Mouse (Mus musculus): ENCODE measurements around the gene Rfx2. TPM values are rescaled to one million over a fixed set of nuclear protein-coding genes. Genes with fewer than 3 reads are reported as not detected.

Rfx2 gene
- polyA plus RNA-seq, 1 experiment, result 31.3 TPM

DNA sequence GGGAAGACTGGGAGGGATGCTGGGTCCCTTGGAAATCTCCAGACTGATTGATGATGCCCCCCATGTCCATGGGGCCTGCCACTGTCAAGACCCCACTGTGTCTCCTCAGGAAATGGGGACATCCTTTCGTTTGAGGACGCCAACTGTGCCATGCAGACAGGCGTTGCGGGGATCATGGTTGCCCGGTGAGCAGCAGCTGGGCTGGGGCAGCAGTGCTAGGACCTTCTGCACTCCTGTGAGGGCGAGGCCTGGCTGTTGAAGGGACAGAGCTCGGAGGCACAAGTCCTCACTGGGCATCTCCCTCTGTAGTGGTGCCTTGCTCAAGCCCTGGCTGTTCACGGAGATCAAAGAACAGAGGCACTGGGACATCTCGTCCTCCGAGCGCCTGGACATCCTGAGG lies 61.9 kb downstream of the Rfx2 start:
- WGBS, result 96% methylated on average over 11 of the region's 11 CpGs
- DNase-seq, result no peak
- H3K4me1 ChIP-seq (replicated peaks; ENCODE audit: control insufficient read depth, insufficient read depth, low read length), result peaks cover 8% of the 10 kb centered on the region
- no peaks in the 10 kb centered on the region for H3K36me3 ChIP-seq (ENCODE audit: control insufficient read depth, insufficient read depth, low read length)
- no peak for TF ChIP-seq POLR2A (IDR thresholded peaks at IDR 0.05; ENCODE audit: control insufficient read depth, extremely low read depth, insufficient read depth, low read length, poor library complexity)
- no peak overlapping the region for H3K27ac ChIP-seq (ENCODE audit: control insufficient read depth, insufficient read depth, low read length)
- H3K4me3 ChIP-seq (ENCODE audit: control insufficient read depth, insufficient read depth, low read length), result no peak overlapping the region
- no peaks in the 10 kb centered on the region for H3K27me3 ChIP-seq (ENCODE audit: control insufficient read depth, insufficient read depth, low read length)

DNA sequence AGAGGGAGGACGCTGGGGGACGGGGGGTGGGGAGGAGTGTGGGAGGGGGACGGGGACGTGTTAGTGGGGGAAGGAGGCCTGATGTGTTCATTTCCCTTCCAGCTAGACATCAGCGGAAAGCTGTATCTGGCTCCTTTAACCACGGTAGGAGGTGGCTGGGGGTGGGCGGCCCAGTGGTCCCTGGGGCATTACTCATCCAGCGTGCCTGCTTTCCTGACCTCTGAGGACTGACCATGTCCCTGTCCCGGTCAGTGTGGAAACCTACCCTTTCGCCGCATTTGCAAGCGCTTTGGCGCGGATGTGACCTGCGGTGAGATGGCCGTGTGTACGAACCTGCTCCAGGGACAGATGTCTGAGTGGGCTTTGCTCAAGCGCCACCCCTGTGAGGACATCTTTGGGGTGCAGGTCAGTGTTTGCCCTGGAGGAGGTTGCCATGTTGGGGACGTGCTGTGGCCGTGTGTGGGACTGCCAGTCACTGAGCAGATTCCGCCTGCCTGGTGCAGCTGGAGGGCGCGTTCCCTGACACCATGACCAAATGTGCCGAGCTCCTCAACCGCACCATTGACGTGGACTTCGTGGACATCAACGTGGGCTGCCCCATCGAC lies 63.2 kb downstream of the Rfx2 start:
- DNase-seq, result no peak
- WGBS, result 97% methylated on average over 29 of the region's 29 CpGs
- no peaks in the 10 kb centered on the region for H3K27me3 ChIP-seq (ENCODE audit: control insufficient read depth, insufficient read depth, low read length)

DNA sequence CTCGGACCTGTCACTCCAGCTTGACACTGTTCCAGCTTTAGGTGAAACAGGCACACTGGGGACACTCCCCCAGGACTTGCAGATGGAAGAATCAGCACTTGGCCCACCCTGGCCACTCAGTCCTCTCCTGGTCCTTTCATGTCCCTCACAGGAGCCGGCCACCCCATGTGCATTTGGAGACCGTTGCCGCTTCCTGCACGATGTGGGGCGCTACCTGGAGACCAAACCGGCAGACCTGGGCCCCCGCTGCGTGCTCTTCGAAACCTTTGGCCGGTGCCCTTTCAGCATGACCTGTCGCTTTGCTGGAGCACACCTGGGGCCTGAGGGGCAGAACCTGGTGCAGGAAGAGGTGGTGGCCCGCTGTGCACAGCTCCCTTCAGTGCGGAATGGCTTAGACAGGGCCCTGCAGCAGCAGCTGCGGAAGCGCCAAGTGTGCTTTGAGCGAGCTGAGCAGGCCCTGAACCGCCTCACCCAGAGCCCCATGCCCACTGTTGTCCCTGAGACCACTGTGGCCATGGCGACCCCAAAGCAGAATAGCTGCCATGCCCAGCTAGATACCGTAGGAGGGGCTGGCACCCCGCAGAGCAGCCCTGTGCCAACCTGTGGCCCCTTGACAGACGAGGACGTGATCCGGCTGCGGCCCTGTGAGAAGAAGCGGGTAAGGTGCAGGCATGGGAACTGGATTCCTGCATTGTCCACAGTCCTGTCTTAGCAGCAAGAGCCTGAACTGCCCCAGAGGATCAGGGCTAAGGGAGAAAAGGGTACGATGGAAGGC lies 64.0 kb downstream of the Rfx2 start:
- no peak overlapping the region for H3K4me3 ChIP-seq (ENCODE audit: control insufficient read depth, insufficient read depth, low read length)
- peaks cover 22% of the 10 kb centered on the region for H3K4me1 ChIP-seq (replicated peaks; ENCODE audit: control insufficient read depth, insufficient read depth, low read length)
- no peak for DNase-seq
- 98% methylated on average over 27 of the region's 27 CpGs for WGBS
- no peak overlapping the region for H3K27ac ChIP-seq (ENCODE audit: control insufficient read depth, insufficient read depth, low read length)
- H3K36me3 ChIP-seq (ENCODE audit: control insufficient read depth, insufficient read depth, low read length), result no peaks in the 10 kb centered on the region
- H3K27me3 ChIP-seq (ENCODE audit: control insufficient read depth, insufficient read depth, low read length), result no peaks in the 10 kb centered on the region
- TF ChIP-seq CTCF (IDR thresholded peaks at IDR 0.05; ENCODE audit: borderline replicate concordance, control insufficient read depth, extremely low read depth, insufficient read depth, low read length, poor library complexity) (no peak), POLR2A (IDR thresholded peaks at IDR 0.05; ENCODE audit: control insufficient read depth, extremely low read depth, insufficient read depth, low read length, poor library complexity) (no peak)

More for the DNA sequence above, 63.2 kb downstream of the Rfx2 start:
- Histone ChIP-seq H3K4me1 (replicated peaks; ENCODE audit: control insufficient read depth, insufficient read depth, low read length) (peaks cover 17% of the 10 kb centered on the region), H3K36me3 (ENCODE audit: control insufficient read depth, insufficient read depth, low read length) (no peaks in the 10 kb centered on the region), H3K4me3 (ENCODE audit: control insufficient read depth, insufficient read depth, low read length) (no peak overlapping the region), H3K27ac (ENCODE audit: control insufficient read depth, insufficient read depth, low read length) (no peak overlapping the region)
- TF ChIP-seq CTCF (IDR thresholded peaks at IDR 0.05; ENCODE audit: borderline replicate concordance, control insufficient read depth, extremely low read depth, insufficient read depth, low read length, poor library complexity) (no peak), POLR2A (IDR thresholded peaks at IDR 0.05; ENCODE audit: control insufficient read depth, extremely low read depth, insufficient read depth, low read length, poor library complexity) (no peak)

DNA sequence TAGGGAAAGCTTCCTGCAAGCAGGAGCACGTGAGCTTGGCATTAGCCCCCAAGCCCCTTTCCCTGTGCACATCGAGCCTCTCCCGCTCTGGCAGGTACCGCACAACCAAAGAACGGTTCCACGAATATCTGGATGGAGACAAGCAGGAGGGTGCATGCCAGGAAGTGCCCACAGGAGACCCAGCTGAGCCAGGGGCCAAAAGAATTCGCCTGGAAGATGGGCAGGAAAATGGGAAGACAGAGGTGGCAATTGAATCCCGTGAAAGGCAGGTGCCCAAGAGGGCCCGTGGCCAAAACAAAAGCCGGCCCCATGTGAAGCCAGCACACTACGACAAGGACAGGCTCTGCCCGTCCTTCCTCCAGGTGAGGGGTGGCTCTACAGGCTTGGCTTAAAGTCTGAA lies 65.4 kb downstream of the Rfx2 start:
- Histone ChIP-seq H3K27ac (ENCODE audit: control insufficient read depth, insufficient read depth, low read length) (no peak overlapping the region), H3K4me1 (replicated peaks; ENCODE audit: control insufficient read depth, insufficient read depth, low read length) (peaks cover 31% of the 10 kb centered on the region), H3K36me3 (ENCODE audit: control insufficient read depth, insufficient read depth, low read length) (no peaks in the 10 kb centered on the region), H3K4me3 (ENCODE audit: control insufficient read depth, insufficient read depth, low read length) (peak overlapping the region; percentile 70), H3K27me3 (ENCODE audit: control insufficient read depth, insufficient read depth, low read length) (no peaks in the 10 kb centered on the region)
- 55% methylated on average over 12 of the region's 12 CpGs for WGBS
- no peak for DNase-seq
- TF ChIP-seq POLR2A (IDR thresholded peaks at IDR 0.05; ENCODE audit: control insufficient read depth, extremely low read depth, insufficient read depth, low read length, poor library complexity) (no peak), CTCF (IDR thresholded peaks at IDR 0.05; ENCODE audit: borderline replicate concordance, control insufficient read depth, extremely low read depth, insufficient read depth, low read length, poor library complexity) (no peak)

DNA sequence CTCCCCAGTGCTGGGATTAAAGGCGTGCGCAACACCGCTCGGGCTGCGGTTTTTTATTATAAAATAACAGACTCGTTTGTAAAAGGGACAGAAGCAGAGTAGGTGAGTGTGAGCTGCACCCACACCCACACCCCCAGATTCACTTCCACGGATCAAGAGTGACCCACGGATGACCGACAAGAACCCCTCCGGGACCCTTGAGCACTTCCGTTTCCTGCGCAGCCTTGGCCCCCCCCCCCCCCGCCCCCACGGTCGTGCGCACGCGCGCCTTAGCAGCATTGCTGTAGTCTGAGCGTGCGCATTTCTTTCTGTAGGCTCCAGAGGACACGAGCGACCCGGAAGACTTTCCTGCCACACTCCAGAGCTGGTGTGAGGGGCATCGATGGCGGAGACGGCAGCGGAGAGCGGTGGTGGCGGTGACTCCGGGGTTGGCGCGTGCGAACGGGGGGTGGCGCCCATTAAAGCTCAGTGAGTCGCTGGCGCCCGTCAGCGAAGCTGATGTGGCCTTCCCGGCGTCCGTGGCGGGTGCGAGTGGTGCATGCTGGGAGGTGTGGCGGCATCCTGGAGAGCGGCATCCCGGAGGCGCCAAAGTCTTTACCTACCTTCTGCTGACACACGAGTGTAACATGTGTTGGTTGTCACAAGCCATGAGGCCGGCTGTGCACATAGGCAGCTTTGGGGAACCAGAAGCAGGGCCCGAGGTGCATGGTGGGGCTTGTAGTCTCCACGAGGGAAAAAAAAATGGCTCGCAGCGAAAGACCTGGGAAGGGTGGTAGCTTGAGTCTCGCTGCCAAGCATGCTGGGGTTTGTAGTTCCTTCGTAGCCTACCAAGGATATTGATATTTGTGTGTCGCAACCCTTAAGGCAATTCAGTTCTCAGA lies 66.1 kb downstream of the Rfx2 start, which contains the start of gene Dus3l:
Dus3l (plus strand) TSS at position 284 of the 881 bp plus-strand sequence.
- peak within 1 kb of the TSS; percentile 70 for H3K4me3 ChIP-seq (ENCODE audit: control insufficient read depth, insufficient read depth, low read length)
- TF ChIP-seq POLR2A (IDR thresholded peaks at IDR 0.05; ENCODE audit: control insufficient read depth, extremely low read depth, insufficient read depth, low read length, poor library complexity) (0 out of 2 replicates have a peak, but pooled peaks have one; percentile 36), CTCF (IDR thresholded peaks at IDR 0.05; ENCODE audit: borderline replicate concordance, control insufficient read depth, extremely low read depth, insufficient read depth, low read length, poor library complexity) (peak; percentile 24; the same call in 1 of the 2 replicates)
- H3K36me3 ChIP-seq (ENCODE audit: control insufficient read depth, insufficient read depth, low read length), result no peaks in the 10 kb centered on the region
- H3K27me3 ChIP-seq (ENCODE audit: control insufficient read depth, insufficient read depth, low read length), result no peaks in the 10 kb centered on the region
- WGBS, result under 1% methylated on average over 58 of the region's 58 CpGs
- peak within 1 kb of the TSS; percentile 86 for H3K27ac ChIP-seq (ENCODE audit: control insufficient read depth, insufficient read depth, low read length)
- peaks cover 31% of the 10 kb centered on the region for H3K4me1 ChIP-seq (replicated peaks; ENCODE audit: control insufficient read depth, insufficient read depth, low read length)
- DNase-seq, result peak; percentile 87

DNA sequence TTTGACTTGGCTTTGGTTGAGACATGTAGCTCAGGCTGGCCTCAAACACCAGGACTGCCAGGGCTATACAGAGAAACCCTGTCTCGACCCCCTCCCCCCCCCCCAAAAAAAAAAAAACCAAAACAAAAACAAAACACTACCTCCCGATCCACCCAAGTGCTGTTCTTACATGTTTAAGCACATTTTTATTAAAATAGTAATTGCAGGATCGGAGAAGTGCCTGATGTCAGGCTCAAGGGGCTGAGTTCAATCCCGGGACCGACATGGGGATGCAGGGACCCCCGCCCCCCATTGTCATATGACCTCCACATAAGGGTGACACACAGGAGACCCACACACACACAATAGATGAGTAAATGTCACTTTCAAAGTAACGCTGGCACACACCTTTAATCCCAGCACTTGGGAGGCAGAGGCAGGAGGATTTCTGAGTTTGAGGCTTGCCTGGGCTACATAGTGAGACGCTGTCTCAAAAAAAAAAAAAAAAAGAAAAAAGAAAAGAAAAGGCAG lies 67.0 kb downstream of the Rfx2 start:
- H3K27ac ChIP-seq (ENCODE audit: control insufficient read depth, insufficient read depth, low read length), result peak overlapping the region; percentile 76; the same call in 1 of the 2 replicates
- WGBS, result 82% methylated on average over 8 of the region's 8 CpGs
- H3K4me1 ChIP-seq (replicated peaks; ENCODE audit: control insufficient read depth, insufficient read depth, low read length), result peaks cover 31% of the 10 kb centered on the region
- TF ChIP-seq CTCF (IDR thresholded peaks at IDR 0.05; ENCODE audit: borderline replicate concordance, control insufficient read depth, extremely low read depth, insufficient read depth, low read length, poor library complexity) (no peak), POLR2A (IDR thresholded peaks at IDR 0.05; ENCODE audit: control insufficient read depth, extremely low read depth, insufficient read depth, low read length, poor library complexity) (no peak)
- peak overlapping the region; percentile 70; the same call in 1 of the 2 replicates for H3K4me3 ChIP-seq (ENCODE audit: control insufficient read depth, insufficient read depth, low read length)
- no peak for DNase-seq
- H3K36me3 ChIP-seq (ENCODE audit: control insufficient read depth, insufficient read depth, low read length), result no peaks in the 10 kb centered on the region
- no peaks in the 10 kb centered on the region for H3K27me3 ChIP-seq (ENCODE audit: control insufficient read depth, insufficient read depth, low read length)
